Mouse (Mus musculus) neural tube, embryonic 11.5 days (tissue): ENCODE results near the gene Cdv3. TPM values are rescaled to one million over a fixed set of nuclear protein-coding genes. Genes with fewer than 3 reads are reported as not detected.

ENCODE experiments used
- ATAC-seq: fragments of 200-750 bp; cut with Nextera tagmentation; 2 replicates; pipeline ENCODE4 v1.8.0; 2017; ENCODE audit warnings: moderate number of reproducible peaks, mild to moderate bottlenecking, moderate TSS enrichment, moderate library complexity; ENCODE audit not compliant: insufficient read depth, low FRiP score, low TSS enrichment
- DNase-seq: peaks from one replicate; pipeline ENCODE4 v3.0.0-alpha.2; 2015; ENCODE audit warnings: low spot score
- H3K27ac ChIP-seq: fragments of 300-500 bp; sonication (generic); 2 replicates; pipeline ENCODE4 v1.5.1; 2014; ENCODE audit warnings: low read depth, mild to moderate bottlenecking, low read length
- H3K27me3 ChIP-seq: fragments of 300-500 bp; sonication (generic); 2 replicates; pipeline ENCODE4 v1.6.1; 2014; ENCODE audit warnings: mild to moderate bottlenecking, low read length, mixed read lengths; ENCODE audit not compliant: control insufficient read depth, insufficient read depth
- H3K36me3 ChIP-seq: fragments of 300-500 bp; sonication (generic); 2 replicates; pipeline ENCODE4 v1.6.1; 2014; ENCODE audit warnings: mild to moderate bottlenecking, low read length, moderate library complexity, mixed read lengths; ENCODE audit not compliant: control insufficient read depth, insufficient read depth
- H3K4me1 ChIP-seq: fragments of 300-500 bp; sonication (generic); 2 replicates; pipeline ENCODE4 v1.6.1; 2014; ENCODE audit warnings: low read length, mixed read lengths; ENCODE audit not compliant: control insufficient read depth, insufficient read depth
- H3K4me2 ChIP-seq: fragments of 300-500 bp; sonication (generic); 2 replicates; pipeline ENCODE4 v1.6.1; 2014; ENCODE audit warnings: low read depth, mild to moderate bottlenecking, moderate library complexity
- H3K4me3 ChIP-seq: fragments of 300-500 bp; sonication (generic); 2 replicates; pipeline ENCODE4 v1.5.1; 2014; ENCODE audit warnings: low read depth, low read length
- H3K9ac ChIP-seq: fragments of 300-500 bp; sonication (generic); 2 replicates; pipeline ENCODE4 v1.6.1; 2014; ENCODE audit warnings: mild to moderate bottlenecking, low read length
- H3K9me3 ChIP-seq: fragments of 300-500 bp; sonication (generic); 2 replicates; pipeline ENCODE4 v1.6.1; 2016; ENCODE audit warnings: low read length; ENCODE audit not compliant: control insufficient read depth
- WGBS: fragments of 180-500 bp; shearing (Covaris S2); extraction: QIAGEN DNeasy Blood & Tissue Kit; methylation state at CpG from one replicate; pipeline ENCODE4 v1.1.7; 2014; 5-methylcytosine and 5-hydroxymethylcytosine counted together
- polyA plus RNA-seq: library from polyadenylated mRNA; unstranded; fragments of >200 nt; fragmentation: Nextera tagmentation; extraction: Ambion mirVana; gene quantifications from 2 replicates; pipeline ENCODE4 v1.2.1, GENCODE M21; 2014

Cdv3 gene
- polyA plus RNA-seq, 1 experiment from 2014 or later: 142 TPM

DNA sequence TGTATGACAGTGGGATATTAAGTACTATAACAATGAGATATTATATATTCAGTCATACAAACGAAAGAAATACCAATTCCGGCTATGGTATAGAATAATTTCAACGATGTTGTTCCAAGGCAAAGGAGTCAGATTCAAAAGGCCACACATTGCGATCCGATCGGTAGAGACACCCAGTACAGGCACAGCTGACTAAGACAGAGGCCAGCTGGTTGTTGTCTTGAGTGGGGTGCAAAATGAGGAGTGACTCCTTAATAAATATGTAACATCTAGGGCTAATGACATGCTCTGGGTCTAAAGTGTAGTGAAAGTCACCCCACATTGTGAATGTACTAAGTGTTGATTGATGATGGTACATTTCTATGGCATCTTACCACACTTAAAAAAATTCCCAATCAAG is 23.6 kb upstream of the Cdv3 start:
- ATAC-seq (no peak), DNase-seq (no peak)
- no peak overlapping the region for H3K9ac ChIP-seq
- no peaks in the 10 kb centered on the region for H3K9me3 ChIP-seq
- no peak overlapping the region for H3K4me3 ChIP-seq
- H3K4me2 ChIP-seq: no peak overlapping the region
- H3K36me3 ChIP-seq: no peaks in the 10 kb centered on the region
- WGBS: 94% methylated on average over 6 of the region's 6 CpGs
- H3K27ac ChIP-seq: no peak overlapping the region
- 0 out of 2 replicates have a peak, but pooled peaks cover 3% of the 10 kb centered on the region for H3K4me1 ChIP-seq
- no peaks in the 10 kb centered on the region for H3K27me3 ChIP-seq

DNA sequence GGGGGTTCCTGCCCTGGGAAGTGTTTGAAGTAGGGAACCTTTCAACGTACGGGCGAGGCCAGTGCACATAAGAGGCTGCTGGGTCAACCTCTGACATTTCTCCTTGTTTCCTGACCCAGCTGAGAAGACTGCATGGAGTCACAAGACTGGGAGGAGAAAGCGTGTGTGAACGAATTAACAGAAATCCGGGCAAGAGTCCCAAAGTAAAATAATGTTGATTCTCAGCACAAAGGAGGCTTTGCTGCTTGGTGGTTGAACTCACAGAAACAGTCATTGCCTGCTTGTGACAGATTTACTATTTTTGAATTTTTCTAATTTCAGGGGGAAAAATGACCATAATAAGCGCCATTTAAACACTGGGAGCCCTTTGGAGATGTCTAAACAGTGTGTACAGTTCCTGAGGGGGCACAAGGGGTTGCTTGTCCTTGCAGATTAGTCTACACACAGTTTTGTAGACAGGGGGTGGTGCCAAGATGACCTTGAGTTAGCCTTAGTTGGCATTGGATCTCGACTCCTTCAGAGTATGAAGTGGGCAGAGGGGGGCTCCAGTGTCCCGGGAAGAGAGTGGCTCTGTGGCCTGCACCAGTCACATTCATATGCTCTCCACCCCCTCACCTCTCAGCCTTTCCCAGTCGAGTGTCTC is 21.5 kb upstream of the Cdv3 start:
- Histone ChIP-seq H3K9me3 (no peaks in the 10 kb centered on the region), H3K9ac (no peak overlapping the region), H3K4me2 (no peak overlapping the region), H3K27ac (no peak overlapping the region), H3K4me3 (no peak overlapping the region), H3K36me3 (no peaks in the 10 kb centered on the region), H3K27me3 (no peaks in the 10 kb centered on the region), H3K4me1 (0 out of 2 replicates have a peak, but pooled peaks cover 3% of the 10 kb centered on the region)
- WGBS: 66% methylated on average over 10 of the region's 10 CpGs
- DNase-seq: no peak
- no peak for ATAC-seq

DNA sequence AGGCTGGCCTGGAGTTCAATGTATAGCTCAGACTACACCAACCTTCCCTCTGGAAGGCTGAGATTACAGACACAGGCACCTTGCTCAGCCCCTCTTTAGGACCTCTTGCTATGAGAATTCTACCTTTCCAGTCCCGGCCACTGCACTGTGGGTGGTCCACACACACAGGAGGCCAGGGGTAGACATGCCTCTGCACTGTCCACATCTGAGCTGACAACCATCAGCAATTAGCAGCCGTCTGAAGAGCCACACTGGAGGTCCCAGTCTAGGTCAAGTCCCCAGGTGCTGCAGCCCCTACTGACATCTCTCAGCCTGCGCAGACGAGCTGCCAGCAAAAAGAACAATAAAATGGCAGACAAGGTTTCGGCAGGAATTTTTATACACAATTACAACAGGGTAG is 20.9 kb upstream of the Cdv3 start:
- H3K9ac ChIP-seq: no peak overlapping the region
- H3K27me3 ChIP-seq: no peaks in the 10 kb centered on the region
- H3K27ac ChIP-seq: no peak overlapping the region
- H3K4me3 ChIP-seq: no peak overlapping the region
- H3K4me1 ChIP-seq: 0 out of 2 replicates have a peak, but pooled peaks cover 3% of the 10 kb centered on the region
- H3K9me3 ChIP-seq: no peaks in the 10 kb centered on the region
- ATAC-seq (no peak), DNase-seq (no peak)
- WGBS: 34% methylated on average over 5 of the region's 5 CpGs
- H3K4me2 ChIP-seq: no peak overlapping the region
- H3K36me3 ChIP-seq: no peaks in the 10 kb centered on the region

DNA sequence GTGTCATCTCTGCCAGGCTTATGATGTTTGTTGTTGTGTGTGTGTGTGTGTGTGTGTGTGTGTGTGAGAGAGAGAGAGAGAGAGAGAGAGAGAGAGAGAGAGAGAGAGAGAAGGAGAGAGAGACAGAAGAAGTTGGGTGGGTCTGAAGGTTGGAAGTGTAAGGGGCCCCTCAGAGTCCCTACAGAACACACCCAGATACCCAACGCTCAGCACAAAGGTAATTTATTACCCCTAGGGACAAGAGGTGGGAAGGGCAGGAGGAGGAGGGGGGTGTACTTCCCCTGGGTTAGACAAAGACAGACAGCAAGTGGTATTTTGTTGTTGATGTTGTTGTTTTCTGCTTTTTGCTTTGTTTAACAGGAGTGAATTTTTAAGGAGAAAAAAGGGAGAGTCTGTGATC is 20.0 kb upstream of the Cdv3 start:
- no peaks in the 10 kb centered on the region for H3K27me3 ChIP-seq
- H3K4me2 ChIP-seq: no peak overlapping the region
- no peak overlapping the region for H3K9ac ChIP-seq
- H3K27ac ChIP-seq: no peak overlapping the region
- 0% methylated on average over 1 of the region's 1 CpGs for WGBS
- H3K36me3 ChIP-seq: no peaks in the 10 kb centered on the region
- H3K9me3 ChIP-seq: no peaks in the 10 kb centered on the region
- no peak overlapping the region for H3K4me3 ChIP-seq
- no peak for ATAC-seq
- DNase-seq: no peak
- H3K4me1 ChIP-seq: 0 out of 2 replicates have a peak, but pooled peaks cover 3% of the 10 kb centered on the region

DNA sequence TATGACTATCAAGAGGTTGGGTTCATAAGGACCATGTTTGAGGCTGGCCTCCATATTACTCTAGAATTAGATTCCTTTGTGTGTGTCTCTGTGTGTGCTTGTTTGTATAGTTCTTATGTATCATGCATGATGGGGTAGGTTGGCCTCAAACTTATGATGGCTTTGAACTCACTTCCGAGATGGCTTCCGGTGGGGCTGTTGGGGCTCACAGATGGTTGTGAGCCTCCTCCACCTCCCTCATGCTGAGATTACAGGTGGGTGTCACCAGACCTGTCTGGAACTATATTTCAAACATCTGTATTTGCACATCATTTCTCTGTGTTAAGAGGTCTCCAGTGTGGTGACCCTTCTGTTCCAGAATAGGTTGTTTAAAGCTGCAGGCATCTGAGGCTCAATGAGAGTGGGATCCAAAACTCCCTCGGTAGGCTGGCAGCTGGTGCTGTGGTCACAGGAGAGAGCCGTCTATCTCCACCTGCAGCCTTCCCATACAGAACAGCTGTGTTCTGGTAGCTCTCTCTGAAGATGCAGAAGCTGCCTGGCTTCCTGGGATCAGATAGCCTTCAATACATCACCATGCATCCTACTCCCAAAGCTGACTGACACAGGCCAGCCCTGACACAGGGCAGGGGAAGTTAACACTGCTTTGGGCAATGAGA is 18.6 kb upstream of the Cdv3 start:
- DNase-seq (no peak), ATAC-seq (no peak)
- Histone ChIP-seq H3K9ac (no peak overlapping the region), H3K36me3 (no peaks in the 10 kb centered on the region), H3K4me2 (no peak overlapping the region), H3K4me3 (no peak overlapping the region), H3K27ac (no peak overlapping the region), H3K4me1 (0 out of 2 replicates have a peak, but pooled peaks cover 3% of the 10 kb centered on the region), H3K27me3 (no peaks in the 10 kb centered on the region), H3K9me3 (no peaks in the 10 kb centered on the region)
- WGBS: 74% methylated on average over 4 of the region's 4 CpGs

DNA sequence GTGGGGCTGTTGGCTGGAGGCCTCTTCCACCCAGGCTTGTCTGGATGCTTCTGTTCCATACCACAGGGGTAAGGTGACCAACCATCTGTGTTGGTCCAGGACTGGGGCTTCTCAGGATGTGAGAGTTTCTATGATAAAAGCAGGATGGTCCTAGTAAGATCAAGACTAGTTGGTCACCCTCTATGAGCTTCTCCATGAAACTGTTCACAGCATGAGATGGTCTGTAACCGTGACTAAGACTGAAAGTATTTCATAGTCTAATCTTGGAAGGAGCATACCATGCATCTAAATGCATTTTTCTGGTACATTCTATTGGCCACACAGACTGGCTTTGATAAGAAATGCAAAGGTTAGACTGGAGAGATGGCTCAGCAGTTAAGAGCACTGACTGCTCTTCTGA is 17.9 kb upstream of the Cdv3 start:
- H3K9me3 ChIP-seq: no peaks in the 10 kb centered on the region
- no peak for DNase-seq
- no peak for ATAC-seq
- no peaks in the 10 kb centered on the region for H3K27me3 ChIP-seq
- no peak overlapping the region for H3K4me2 ChIP-seq
- 0 out of 2 replicates have a peak, but pooled peaks cover 3% of the 10 kb centered on the region for H3K4me1 ChIP-seq
- H3K9ac ChIP-seq: no peak overlapping the region
- WGBS: 87% methylated on average over 1 of the region's 1 CpGs
- H3K4me3 ChIP-seq: no peak overlapping the region
- no peak overlapping the region for H3K27ac ChIP-seq
- H3K36me3 ChIP-seq: no peaks in the 10 kb centered on the region

DNA sequence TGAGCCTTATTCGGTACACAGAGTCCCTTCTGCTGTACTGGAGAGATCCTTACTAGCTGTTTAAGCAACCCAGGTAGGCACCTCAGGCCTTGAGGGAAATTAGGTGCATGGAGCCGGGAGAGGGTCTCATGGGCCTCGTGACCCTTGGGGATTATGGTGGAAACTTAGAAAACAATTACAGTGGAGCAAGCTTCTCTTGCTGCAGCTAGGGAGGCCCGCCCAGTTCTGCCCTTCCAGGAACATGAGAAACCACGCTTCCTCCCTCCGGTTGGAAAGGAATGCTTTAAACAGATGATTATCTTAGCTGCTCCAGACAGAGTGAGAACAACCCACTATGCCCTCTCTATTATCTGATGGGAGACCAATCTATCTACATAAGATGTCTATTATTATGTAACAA is 17.3 kb upstream of the Cdv3 start:
- H3K4me1 ChIP-seq: 0 out of 2 replicates have a peak, but pooled peaks cover 3% of the 10 kb centered on the region
- no peak overlapping the region for H3K4me3 ChIP-seq
- H3K9ac ChIP-seq: no peak overlapping the region
- H3K27ac ChIP-seq: no peak overlapping the region
- H3K9me3 ChIP-seq: no peaks in the 10 kb centered on the region
- no peak for DNase-seq
- 76% methylated on average over 6 of the region's 6 CpGs for WGBS
- H3K4me2 ChIP-seq: no peak overlapping the region
- H3K36me3 ChIP-seq: no peaks in the 10 kb centered on the region
- no peak for ATAC-seq
- H3K27me3 ChIP-seq: no peaks in the 10 kb centered on the region

DNA sequence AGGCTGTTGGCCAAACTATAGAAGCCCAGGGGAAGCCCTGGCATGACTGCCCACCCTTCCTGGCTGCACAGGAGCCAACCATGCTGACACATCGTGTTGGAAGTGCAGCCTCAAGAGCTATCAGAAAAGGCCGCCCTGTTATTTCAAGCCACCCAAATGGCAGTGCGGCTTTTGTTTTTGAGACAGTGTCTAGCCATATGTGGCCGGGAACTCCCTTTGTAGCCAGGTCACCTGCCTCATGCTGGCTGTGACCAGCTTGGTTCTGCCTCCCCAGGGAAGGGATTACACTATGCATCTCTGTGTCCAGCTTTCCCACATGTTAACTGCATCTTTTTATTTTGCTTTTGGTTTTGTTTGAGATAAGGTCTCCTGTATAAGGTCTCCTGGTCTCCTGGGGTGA is 14.9 kb upstream of the Cdv3 start:
- no peaks in the 10 kb centered on the region for H3K36me3 ChIP-seq
- H3K27ac ChIP-seq: no peak overlapping the region
- WGBS: 83% methylated on average over 4 of the region's 4 CpGs
- H3K9me3 ChIP-seq: no peaks in the 10 kb centered on the region
- ATAC-seq (no peak), DNase-seq (no peak)
- H3K4me3 ChIP-seq: no peak overlapping the region
- no peaks in the 10 kb centered on the region for H3K4me1 ChIP-seq
- H3K9ac ChIP-seq: no peak overlapping the region
- no peaks in the 10 kb centered on the region for H3K27me3 ChIP-seq
- no peak overlapping the region for H3K4me2 ChIP-seq

DNA sequence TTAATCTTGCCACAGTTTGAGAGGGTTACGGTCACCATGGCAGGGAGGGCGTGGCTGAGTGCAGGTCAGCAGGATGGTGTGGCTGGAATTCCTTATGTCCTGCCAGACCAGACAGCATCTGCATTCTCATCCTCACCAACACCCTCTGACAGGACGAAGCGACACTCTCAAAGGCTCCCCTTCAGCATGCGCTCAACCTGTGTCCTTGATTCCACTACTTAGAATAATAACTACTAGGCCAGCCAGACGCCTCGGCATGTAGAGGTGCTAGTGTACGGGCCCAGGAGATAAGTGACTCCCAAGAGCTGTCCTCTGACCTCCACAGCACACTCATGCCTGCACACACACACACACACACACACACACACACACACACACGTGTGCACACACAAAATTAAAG is 13.6 kb upstream of the Cdv3 start:
- H3K9ac ChIP-seq: no peak overlapping the region
- H3K36me3 ChIP-seq: no peaks in the 10 kb centered on the region
- no peaks in the 10 kb centered on the region for H3K27me3 ChIP-seq
- no peak overlapping the region for H3K4me2 ChIP-seq
- 70% methylated on average over 9 of the region's 9 CpGs for WGBS
- ATAC-seq (no peak), DNase-seq (no peak)
- no peak overlapping the region for H3K27ac ChIP-seq
- H3K9me3 ChIP-seq: no peaks in the 10 kb centered on the region
- no peaks in the 10 kb centered on the region for H3K4me1 ChIP-seq
- no peak overlapping the region for H3K4me3 ChIP-seq
